Mouse (Mus musculus): ENCODE results near the gene Atat1. TPM values are rescaled to one million over a fixed set of nuclear protein-coding genes. Genes with fewer than 3 reads are reported as not detected.

Atat1 gene
- total and polyA plus RNA-seq, 3 experiments: 10.5 to 18.3 (median 16.3) TPM

DNA sequence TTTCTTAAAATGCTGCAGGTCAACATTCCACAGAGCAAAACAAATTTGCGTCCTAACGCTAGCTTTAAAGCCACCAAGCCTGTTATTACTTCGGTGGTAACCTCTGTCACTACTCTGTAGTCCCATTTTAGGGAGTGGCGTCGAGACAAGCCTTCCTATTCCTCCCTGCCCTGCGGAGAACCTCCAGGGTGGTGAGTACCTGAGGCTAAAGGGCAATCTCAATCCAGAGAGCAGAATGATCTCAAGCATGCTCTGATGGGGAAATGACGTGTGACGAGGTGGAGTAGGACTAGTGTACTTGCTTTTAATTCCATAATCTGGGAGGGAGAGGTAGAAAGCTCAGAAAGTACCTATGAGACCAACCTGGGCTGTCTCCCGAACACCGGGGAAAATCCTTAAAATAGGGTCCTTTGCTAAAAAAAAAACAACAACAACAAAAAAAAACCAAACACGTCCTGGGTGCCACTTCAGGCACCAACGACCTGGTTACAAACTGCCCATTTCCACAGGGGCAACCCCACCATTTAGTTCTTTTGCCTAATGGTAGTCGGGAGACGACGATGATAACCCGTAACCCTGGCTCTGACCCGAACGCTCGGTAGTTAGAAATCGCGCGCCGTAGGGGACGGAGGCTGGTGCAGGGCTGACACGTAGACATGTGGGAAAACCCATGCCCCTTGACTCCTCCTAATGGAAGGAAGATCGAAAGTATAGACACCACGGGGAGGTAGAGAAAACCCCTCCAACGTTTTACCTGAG lies 5.8 kb upstream of the Atat1 start:
- DNase-seq (ENCODE audit: low spot score) (peak; percentile 34), ATAC-seq (ENCODE audit: extremely low read depth, insufficient number of reproducible peaks, low FRiP score, poor library complexity, severe bottlenecking) (0 out of 2 replicates have a peak, but pooled peaks have one; percentile 5)
- H3K4me1 ChIP-seq (ENCODE audit: insufficient read depth, low read depth, low read length): peaks cover 56% of the 10 kb centered on the region
- H3K4me3 ChIP-seq (ENCODE audit: low read depth, low read length): peak overlapping the region; percentile 79
- peaks cover 57% of the 10 kb centered on the region for H3K36me3 ChIP-seq (replicated peaks)
- no peaks in the 10 kb centered on the region for H3K9me3 ChIP-seq (replicated peaks)
- no peaks in the 10 kb centered on the region for H3K27me3 ChIP-seq (ENCODE audit: insufficient read depth, low read length)
- TF ChIP-seq POLR2AphosphoS5 (IDR thresholded peaks at IDR 0.05; ENCODE audit: insufficient replicate concordance, low read depth, low read length) (no peak), GATA1 (IDR thresholded peaks at IDR 0.05; ENCODE audit: borderline replicate concordance, low read length) (no peak), GATA2 (IDR thresholded peaks at IDR 0.05; ENCODE audit: borderline replicate concordance, low read depth, low read length) (no peak), TAL1 (conservative IDR thresholded peaks at IDR 0.05; ENCODE audit: low read depth, low read length) (no peak), CTCF (IDR thresholded peaks at IDR 0.05; ENCODE audit: low read depth, low read length) (no peak)

DNA sequence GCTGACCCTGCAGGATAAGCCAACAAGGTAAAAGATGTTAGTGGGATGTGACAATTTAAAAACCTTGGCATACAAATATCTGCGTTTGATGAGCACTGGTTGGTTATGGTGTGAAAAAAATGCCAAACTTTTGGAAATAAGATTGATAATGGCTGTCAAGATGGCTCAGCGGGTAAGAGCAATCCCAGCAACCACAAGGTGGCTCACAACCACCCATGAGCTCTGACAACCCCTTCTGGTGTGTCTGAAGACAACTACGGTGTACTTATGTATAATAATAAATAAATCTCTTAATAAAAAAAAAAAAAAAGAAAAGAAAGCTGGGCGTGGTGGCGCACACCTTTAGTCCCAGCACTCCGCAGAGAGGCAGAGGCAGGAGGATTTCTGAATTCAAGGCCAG lies 5.1 kb upstream of the Atat1 start:
- Histone ChIP-seq H3K9me3 (replicated peaks) (no peaks in the 10 kb centered on the region), H3K4me3 (ENCODE audit: low read depth, low read length) (peak overlapping the region; percentile 79; the same call in 1 of the 2 replicates), H3K36me3 (replicated peaks) (peaks cover 60% of the 10 kb centered on the region), H3K27me3 (ENCODE audit: insufficient read depth, low read length) (no peaks in the 10 kb centered on the region), H3K4me1 (ENCODE audit: insufficient read depth, low read depth, low read length) (peaks cover 52% of the 10 kb centered on the region)
- no peak for DNase-seq (ENCODE audit: low spot score)
- no peak for ATAC-seq (ENCODE audit: extremely low read depth, insufficient number of reproducible peaks, low FRiP score, poor library complexity, severe bottlenecking)
- TF ChIP-seq CTCF (IDR thresholded peaks at IDR 0.05; ENCODE audit: low read depth, low read length): no peak
- TF ChIP-seq POLR2AphosphoS5 (IDR thresholded peaks at IDR 0.05; ENCODE audit: insufficient replicate concordance, low read depth, low read length): no peak

DNA sequence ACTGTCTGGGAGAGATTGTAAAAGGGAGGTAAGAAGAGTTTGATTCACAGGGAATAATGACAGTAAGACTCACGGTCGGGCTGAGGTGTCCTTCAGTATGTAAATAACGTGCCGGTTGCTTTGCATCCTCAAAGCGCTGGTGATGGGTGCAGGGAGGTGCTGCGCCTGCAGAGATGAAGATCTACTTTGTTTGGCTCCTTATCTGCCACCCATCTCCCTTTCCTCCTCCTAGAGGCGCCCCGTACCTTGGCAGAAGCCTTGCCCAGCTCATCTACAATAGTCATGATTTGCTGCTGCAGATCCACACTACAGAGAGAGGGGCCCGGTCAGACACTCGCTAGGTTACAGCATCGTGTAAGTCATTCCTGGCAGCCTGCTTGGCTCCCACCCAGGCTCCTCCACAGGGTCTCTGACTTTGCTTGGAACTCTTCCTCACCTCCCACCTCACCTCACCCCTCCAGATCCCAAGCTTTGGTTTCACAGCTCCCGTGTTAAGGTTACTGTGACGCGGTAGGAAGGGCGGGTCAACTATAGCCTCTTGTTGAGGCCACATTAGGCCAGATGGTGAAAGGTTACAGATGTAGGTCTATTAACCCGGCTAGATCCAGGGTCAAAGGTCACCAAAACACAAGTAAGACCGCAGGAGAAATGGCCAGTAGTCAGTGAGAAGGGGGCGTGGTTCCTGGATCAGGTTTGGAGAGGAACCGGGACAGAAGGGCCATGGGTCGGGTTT lies 523 bp downstream of the Atat1 start:
- ATAC-seq (ENCODE audit: extremely low read depth, insufficient number of reproducible peaks, low FRiP score, poor library complexity, severe bottlenecking) (no peak), DNase-seq (ENCODE audit: low spot score) (no peak)
- no peak for TF ChIP-seq GATA2 (IDR thresholded peaks at IDR 0.05; ENCODE audit: borderline replicate concordance, low read depth, low read length)
- TF ChIP-seq POLR2AphosphoS5 (IDR thresholded peaks at IDR 0.05; ENCODE audit: insufficient replicate concordance, low read depth, low read length): no peak; the same call in 1 of the 2 replicates
- no peak for TF ChIP-seq TAL1 (conservative IDR thresholded peaks at IDR 0.05; ENCODE audit: low read depth, low read length)
- TF ChIP-seq GATA1 (IDR thresholded peaks at IDR 0.05; ENCODE audit: borderline replicate concordance, low read length): no peak
- TF ChIP-seq CTCF (IDR thresholded peaks at IDR 0.05; ENCODE audit: low read depth, low read length): no peak
- peak overlapping the region; percentile 80 for H3K4me3 ChIP-seq (ENCODE audit: low read depth, low read length)
- no peaks in the 10 kb centered on the region for H3K27me3 ChIP-seq (ENCODE audit: insufficient read depth, low read length)
- H3K36me3 ChIP-seq (replicated peaks): peaks cover 84% of the 10 kb centered on the region
- no peaks in the 10 kb centered on the region for H3K9me3 ChIP-seq (replicated peaks)
- peaks cover 57% of the 10 kb centered on the region for H3K4me1 ChIP-seq (ENCODE audit: insufficient read depth, low read depth, low read length)

DNA sequence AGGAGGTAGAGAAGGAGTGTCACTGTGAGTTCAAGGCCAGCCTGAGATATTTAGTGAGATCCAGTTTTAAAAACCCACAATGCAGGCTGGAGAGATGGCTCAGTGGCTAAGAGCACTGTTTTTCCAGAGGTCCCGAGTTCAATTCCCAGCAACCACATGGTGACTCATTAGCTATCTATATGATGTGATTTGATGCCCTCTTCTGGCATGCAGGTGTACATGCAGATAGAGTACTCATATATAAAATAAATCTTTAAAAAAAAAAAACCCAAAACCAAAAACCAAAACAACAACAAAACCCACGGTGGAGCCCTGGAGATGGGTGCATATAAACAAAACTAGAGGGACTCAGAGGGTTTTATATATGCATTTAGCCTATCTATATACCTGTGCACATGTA lies 2.3 kb downstream of the Atat1 start:
- peaks cover 85% of the 10 kb centered on the region for H3K36me3 ChIP-seq (replicated peaks)
- ATAC-seq (ENCODE audit: extremely low read depth, insufficient number of reproducible peaks, low FRiP score, poor library complexity, severe bottlenecking): no peak
- TF ChIP-seq GATA1 (IDR thresholded peaks at IDR 0.05; ENCODE audit: borderline replicate concordance, low read length): no peak
- no peak for TF ChIP-seq POLR2AphosphoS5 (IDR thresholded peaks at IDR 0.05; ENCODE audit: insufficient replicate concordance, low read depth, low read length)
- TF ChIP-seq CTCF (IDR thresholded peaks at IDR 0.05; ENCODE audit: low read depth, low read length): no peak
- no peak for TF ChIP-seq TAL1 (conservative IDR thresholded peaks at IDR 0.05; ENCODE audit: low read depth, low read length)
- no peak for TF ChIP-seq GATA2 (IDR thresholded peaks at IDR 0.05; ENCODE audit: borderline replicate concordance, low read depth, low read length)

DNA sequence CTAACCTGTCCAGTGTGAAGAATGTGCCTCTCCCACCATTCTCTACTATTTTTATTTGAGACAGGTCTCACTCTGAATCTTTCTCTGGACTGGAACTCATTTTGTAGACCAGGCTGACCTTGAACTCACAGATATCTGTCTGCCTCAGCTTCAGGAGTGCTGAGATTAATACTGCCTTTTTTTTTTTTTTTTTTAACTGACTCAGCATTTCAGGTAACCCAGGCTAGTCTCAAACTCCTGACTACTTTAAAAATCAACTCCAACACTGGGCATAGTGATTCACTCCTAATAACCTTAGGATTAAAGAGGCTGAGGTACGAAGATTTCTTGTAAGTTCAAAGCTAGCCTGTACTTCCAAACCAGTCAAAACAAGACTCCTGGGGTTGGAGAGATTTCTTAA lies 4.3 kb downstream of the Atat1 start:
- DNase-seq (ENCODE audit: low spot score): no peak
- ATAC-seq (ENCODE audit: extremely low read depth, insufficient number of reproducible peaks, low FRiP score, poor library complexity, severe bottlenecking): no peak
- Histone ChIP-seq H3K4me3 (ENCODE audit: low read depth, low read length) (no peak overlapping the region), H3K27me3 (ENCODE audit: insufficient read depth, low read length) (no peaks in the 10 kb centered on the region), H3K36me3 (replicated peaks) (peaks cover 81% of the 10 kb centered on the region), H3K4me1 (ENCODE audit: insufficient read depth, low read depth, low read length) (peaks cover 50% of the 10 kb centered on the region), H3K9me3 (replicated peaks) (no peaks in the 10 kb centered on the region)
- TF ChIP-seq GATA2 (IDR thresholded peaks at IDR 0.05; ENCODE audit: borderline replicate concordance, low read depth, low read length) (no peak), GATA1 (IDR thresholded peaks at IDR 0.05; ENCODE audit: borderline replicate concordance, low read length) (no peak), TAL1 (conservative IDR thresholded peaks at IDR 0.05; ENCODE audit: low read depth, low read length) (no peak), CTCF (IDR thresholded peaks at IDR 0.05; ENCODE audit: low read depth, low read length) (no peak), POLR2AphosphoS5 (IDR thresholded peaks at IDR 0.05; ENCODE audit: insufficient replicate concordance, low read depth, low read length) (no peak)

More for the DNA sequence above, 2.3 kb downstream of the Atat1 start:
- Histone ChIP-seq H3K4me1 (ENCODE audit: insufficient read depth, low read depth, low read length) (peaks cover 49% of the 10 kb centered on the region), H3K9me3 (replicated peaks) (no peaks in the 10 kb centered on the region), H3K4me3 (ENCODE audit: low read depth, low read length) (no peak overlapping the region), H3K27me3 (ENCODE audit: insufficient read depth, low read length) (no peaks in the 10 kb centered on the region)
- DNase-seq (ENCODE audit: low spot score): no peak

DNA sequence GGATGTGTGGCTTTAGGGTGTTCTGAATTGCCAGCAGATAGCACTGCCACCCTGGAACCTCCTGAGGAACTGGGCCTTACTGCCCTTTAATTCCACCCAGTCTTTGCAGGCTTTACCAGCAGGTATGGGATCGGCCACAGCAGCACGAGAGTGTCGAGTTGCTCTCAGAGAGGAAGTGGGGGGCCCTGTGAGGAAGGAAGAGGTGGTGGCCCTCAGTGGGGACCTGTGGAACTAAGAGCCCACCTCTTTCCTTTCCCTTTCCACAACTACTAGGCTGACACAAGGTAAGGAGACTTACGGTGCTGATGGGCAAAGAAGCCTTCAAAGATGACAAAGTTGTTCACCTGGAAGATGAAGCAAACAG lies 5.9 kb downstream of the Atat1 start:
- Histone ChIP-seq H3K4me1 (ENCODE audit: insufficient read depth, low read depth, low read length) (peaks cover 45% of the 10 kb centered on the region), H3K27me3 (ENCODE audit: insufficient read depth, low read length) (no peaks in the 10 kb centered on the region), H3K4me3 (ENCODE audit: low read depth, low read length) (no peak overlapping the region), H3K36me3 (replicated peaks) (peaks cover 84% of the 10 kb centered on the region), H3K9me3 (replicated peaks) (no peaks in the 10 kb centered on the region)
- ATAC-seq (ENCODE audit: extremely low read depth, insufficient number of reproducible peaks, low FRiP score, poor library complexity, severe bottlenecking) (no peak), DNase-seq (ENCODE audit: low spot score) (no peak)
- TF ChIP-seq CTCF (IDR thresholded peaks at IDR 0.05; ENCODE audit: low read depth, low read length): no peak
- no peak for TF ChIP-seq POLR2AphosphoS5 (IDR thresholded peaks at IDR 0.05; ENCODE audit: insufficient replicate concordance, low read depth, low read length)
- no peak for TF ChIP-seq GATA1 (IDR thresholded peaks at IDR 0.05; ENCODE audit: borderline replicate concordance, low read length)
- no peak for TF ChIP-seq TAL1 (conservative IDR thresholded peaks at IDR 0.05; ENCODE audit: low read depth, low read length)
- TF ChIP-seq GATA2 (IDR thresholded peaks at IDR 0.05; ENCODE audit: borderline replicate concordance, low read depth, low read length): no peak

Measured in G1E (cell line).